Mouse (Mus musculus) cerebellum, adult 11 months (tissue): Measurements from ENCODE around the gene Rnf168.

Experiments
- DNase-seq: peaks from one replicate; pipeline ENCODE4 v3.0.0; 2022

Rnf168 gene

GRCm38 (mm10) chr16:32323953-32324352 lies 46.7 kb downstream of the Rnf168 start:
- DNase-seq, result no peak

- no peak for DNase-seq
These were observed 53.8 kb downstream of the Rnf168 start for GRCm38 (mm10) chr16:32330876-32331670.

- DNase-seq, result peak; percentile 98
These were observed 54.8 kb downstream of the Rnf168 start, which contains the start of gene Ubxn7 for GRCm38 (mm10) chr16:32332040-32332555. Gene Ubxn7, plus strand, starts transcription at chr16:32332257.

DNA sequence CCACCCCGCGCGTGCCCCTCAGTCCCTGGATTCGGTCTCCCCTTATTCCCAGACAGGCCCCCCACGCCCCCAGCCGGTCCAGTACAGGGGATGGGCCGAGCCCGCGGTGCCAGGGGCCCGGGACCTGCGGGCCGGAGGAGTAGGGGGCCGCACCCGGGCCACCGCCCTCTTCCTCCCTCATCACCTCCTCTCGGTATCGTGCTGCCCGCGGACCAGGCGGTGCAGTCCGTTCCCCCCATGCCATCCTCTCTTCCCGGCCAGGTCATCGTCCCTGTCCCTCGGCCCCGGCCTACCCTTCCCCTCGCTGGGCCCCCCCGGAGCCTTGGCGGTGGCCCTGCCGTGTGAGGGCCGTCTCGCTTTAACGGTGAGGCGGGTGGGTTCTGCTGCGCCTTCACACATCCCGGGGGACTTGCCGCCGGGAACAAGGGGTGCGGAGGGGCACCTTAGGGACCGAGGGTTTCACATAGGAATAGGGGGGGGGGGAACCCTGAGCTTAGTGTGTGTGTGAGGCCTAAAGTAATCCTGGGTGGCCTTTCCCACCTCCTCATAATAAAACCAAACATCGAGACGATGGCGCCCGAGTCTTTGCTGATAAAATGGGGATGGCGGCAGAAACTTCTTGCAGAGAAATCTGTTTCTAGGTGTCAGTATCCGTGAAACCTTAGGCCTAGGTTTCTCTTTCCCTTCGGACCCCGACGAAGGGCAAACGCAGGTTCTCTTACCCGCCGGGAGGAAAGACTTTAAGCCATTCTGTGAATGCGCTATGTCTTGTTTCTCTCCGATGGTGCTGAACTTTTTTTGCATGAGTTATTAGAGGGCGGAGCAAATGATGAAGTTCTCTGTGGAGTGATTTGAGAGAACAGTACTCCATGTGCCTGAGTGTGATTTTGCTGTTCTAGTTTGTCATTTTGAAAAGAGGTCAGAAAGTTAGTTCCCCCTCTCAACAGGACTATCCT lies 55.6 kb downstream of the Rnf168 start:
- DNase-seq, result peak; percentile 39

- DNase-seq, result no peak
These were observed 57.9 kb downstream of the Rnf168 start for GRCm38 (mm10) chr16:32335146-32335545.

DNA sequence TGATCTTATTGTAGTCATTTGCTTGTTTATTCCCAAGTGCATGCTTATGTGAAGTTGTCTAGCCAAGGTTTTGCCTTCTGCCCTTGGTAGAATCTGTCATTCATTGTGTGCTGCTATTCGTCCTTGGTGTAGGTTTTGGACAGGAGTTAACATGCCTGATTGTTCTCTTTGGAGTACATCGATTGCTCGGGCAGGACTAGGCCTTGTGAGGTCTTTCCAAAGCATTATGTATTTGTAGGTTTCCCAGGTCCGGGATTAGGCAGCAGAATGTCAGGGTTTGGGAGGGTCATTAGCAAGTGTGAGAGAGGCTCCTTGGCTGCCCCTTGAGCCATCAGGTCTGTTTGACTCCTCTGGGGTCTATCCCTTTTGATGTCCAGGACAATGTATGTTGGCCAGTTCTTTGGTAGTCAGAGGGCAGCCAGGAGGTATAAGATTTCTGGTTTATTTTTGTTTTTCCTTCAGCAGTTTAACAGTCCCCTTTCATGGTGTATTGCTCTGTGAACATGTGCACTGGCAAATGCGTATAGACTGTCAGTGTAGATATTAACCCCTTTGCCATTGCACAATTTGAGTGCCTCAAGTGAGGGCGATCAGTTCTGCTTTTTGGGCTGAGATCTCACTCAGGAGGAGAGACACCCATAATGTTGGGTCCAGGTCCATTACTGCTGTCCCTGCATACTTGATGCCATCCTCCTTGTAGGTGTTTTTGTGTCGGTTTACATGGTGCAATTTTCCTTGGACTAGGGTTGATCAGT lies 58.9 kb downstream of the Rnf168 start:
- DNase-seq, result no peak

DNA sequence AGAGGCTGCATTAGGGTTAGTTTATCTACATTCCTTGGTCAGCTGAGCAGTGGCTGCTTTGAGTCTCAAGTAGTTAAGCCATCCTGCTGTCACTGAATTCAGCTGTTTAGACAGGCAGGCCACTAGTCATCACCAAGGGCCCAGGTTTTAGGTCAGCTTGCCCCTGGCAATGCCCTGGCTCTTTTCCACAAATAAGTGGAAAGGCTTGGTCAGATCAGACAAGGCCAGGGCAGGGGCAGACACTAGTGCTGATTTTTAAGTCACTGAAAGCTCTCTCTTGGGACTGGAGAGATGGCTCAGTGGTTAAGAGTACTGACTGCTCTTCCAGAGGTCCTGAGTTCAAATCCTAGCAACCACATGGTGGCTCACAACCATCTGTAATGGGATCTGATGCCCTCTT lies 59.7 kb downstream of the Rnf168 start:
- no peak for DNase-seq

DNA sequence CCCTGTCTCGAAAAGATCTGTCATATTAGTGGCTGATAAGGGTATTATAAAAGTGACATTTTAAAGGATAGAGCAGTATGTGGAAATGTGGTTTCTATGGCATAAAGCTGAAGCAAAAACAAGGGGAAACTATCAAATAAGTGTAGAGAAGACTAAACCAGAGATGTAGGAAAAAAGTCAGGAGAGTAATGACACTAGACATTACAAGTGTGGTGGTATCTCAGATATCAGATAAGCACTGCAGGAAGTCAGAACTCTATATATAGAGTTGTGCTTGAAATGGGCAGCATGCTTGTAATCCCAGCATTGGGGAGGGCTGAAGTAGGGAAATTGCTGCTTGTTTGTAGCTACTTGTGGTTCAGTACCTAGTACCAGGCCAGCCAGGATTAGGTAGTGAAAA lies 63.2 kb downstream of the Rnf168 start:
- no peak for DNase-seq

- DNase-seq, result no peak
These were observed 68.3 kb downstream of the Rnf168 start for GRCm38 (mm10) chr16:32345521-32345920.

DNA sequence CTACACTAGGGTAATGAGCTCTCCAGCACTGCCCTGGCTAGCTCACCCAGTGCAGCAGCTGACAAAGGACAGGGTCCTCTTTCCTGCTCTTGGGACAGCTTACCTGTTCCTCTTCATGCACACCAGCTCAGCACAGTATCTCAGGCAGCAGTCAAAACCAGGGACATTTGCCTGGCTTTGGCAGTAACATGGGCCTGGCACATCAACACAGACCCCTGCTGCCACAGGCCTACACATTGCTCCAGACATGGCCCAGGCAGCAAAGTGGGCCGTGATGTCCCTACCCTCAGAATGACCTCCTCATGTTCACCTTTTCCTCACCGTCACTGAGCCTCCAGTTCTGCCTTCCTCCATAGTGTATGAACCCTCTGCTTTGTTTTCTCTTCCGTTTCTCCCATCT lies 73.5 kb downstream of the Rnf168 start:
- no peak for DNase-seq
